Mouse (Mus musculus) bone marrow macrophage, adult 2 months (primary cell): ENCODE data around the gene Akt1.

Experiments used
- CTCF ChIP-seq: IDR thresholded peaks from 2 replicates; pipeline ENCODE4 v1.5.1; 2012; ENCODE audit warnings: low read depth, mild to moderate bottlenecking, low read length, moderate library complexity
- POLR2A ChIP-seq: IDR thresholded peaks from 2 replicates; pipeline ENCODE4 v1.6.1; 2012; ENCODE audit warnings: mild to moderate bottlenecking, low read depth, low read length, borderline replicate concordance

GRCm38 (mm10) chr12:112654076-112654475 lies 20.6 kb downstream of the Akt1 start:
- no peak for TF ChIP-seq CTCF
- TF ChIP-seq POLR2A: no peak
